Mouse (Mus musculus): Measurements from ENCODE around the gene Esrp2.

Esrp2 gene

GRCm38 (mm10) chr8:106149025-106149424, 12.3 kb upstream of the Esrp2 start:
- in situ Hi-C loops (cut with MboI; ENCODE audit: low sequenced_read_pairs), result loop anchor here (10.0 kb wide), 1 partner anchor 256 kb away; no protein-coding TSS in a partner anchor

GRCm38 (mm10) chr8:106147868-106148565, 11.2 kb upstream of the Esrp2 start:
- in situ Hi-C loops (cut with MboI; ENCODE audit: low sequenced_read_pairs), result loop anchor here (10.0 kb wide), 1 partner anchor 257 kb away; no protein-coding TSS in a partner anchor

- in situ Hi-C loops (cut with MboI; ENCODE audit: low sequenced_read_pairs), result loop anchor here (10.0 kb wide), 1 partner anchor 259 kb away; no protein-coding TSS in a partner anchor
These were observed 9.2 kb upstream of the Esrp2 start for GRCm38 (mm10) chr8:106146014-106146413.

GRCm38 (mm10) chr8:106145331-106145730, 8.6 kb upstream of the Esrp2 start:
- in situ Hi-C loops (cut with MboI; ENCODE audit: low sequenced_read_pairs), result loop anchor here (10.0 kb wide), 1 partner anchor 259 kb away; no protein-coding TSS in a partner anchor

- in situ Hi-C loops (cut with MboI; ENCODE audit: low sequenced_read_pairs), result loop anchor here (10.0 kb wide), 1 partner anchor 264 kb away; no protein-coding TSS in a partner anchor
These were observed 4.0 kb upstream of the Esrp2 start for GRCm38 (mm10) chr8:106140769-106141168.

- in situ Hi-C loops (cut with MboI; ENCODE audit: low sequenced_read_pairs), result loop anchor here (10.0 kb wide), 1 partner anchor 265 kb away; no protein-coding TSS in a partner anchor
These were observed 3.4 kb upstream of the Esrp2 start for GRCm38 (mm10) chr8:106140191-106140590.

GRCm38 (mm10) chr8:106138616-106139015, 1.8 kb upstream of the Esrp2 start:
- in situ Hi-C loops (cut with MboI; ENCODE audit: low sequenced_read_pairs), result no loop called here

- in situ Hi-C loops (cut with MboI; ENCODE audit: low sequenced_read_pairs), result no loop called here
These were observed 1.2 kb upstream of the Esrp2 start for GRCm38 (mm10) chr8:106137906-106138477.

- in situ Hi-C loops (cut with MboI; ENCODE audit: low sequenced_read_pairs), result no loop called here
These were observed 588 bp upstream of the Esrp2 start for GRCm38 (mm10) chr8:106137218-106137905.

- in situ Hi-C loops (cut with MboI; ENCODE audit: low sequenced_read_pairs), result no loop called here
These were observed 1.1 kb downstream of the Esrp2 start for GRCm38 (mm10) chr8:106135672-106136071.

GRCm38 (mm10) chr8:106134751-106135571, 1.8 kb downstream of the Esrp2 start:
- in situ Hi-C loops (cut with MboI; ENCODE audit: low sequenced_read_pairs), result no loop called here

GRCm38 (mm10) chr8:106133946-106134345, 2.8 kb downstream of the Esrp2 start:
- in situ Hi-C loops (cut with MboI; ENCODE audit: low sequenced_read_pairs), result no loop called here

GRCm38 (mm10) chr8:106133526-106133925, 3.2 kb downstream of the Esrp2 start:
- in situ Hi-C loops (cut with MboI; ENCODE audit: low sequenced_read_pairs), result no loop called here

GRCm38 (mm10) chr8:106132356-106132755, 4.4 kb downstream of the Esrp2 start:
- in situ Hi-C loops (cut with MboI; ENCODE audit: low sequenced_read_pairs), result no loop called here

- in situ Hi-C loops (cut with MboI; ENCODE audit: low sequenced_read_pairs), result no loop called here
These were observed 5.1 kb downstream of the Esrp2 start for GRCm38 (mm10) chr8:106131488-106132222.

GRCm38 (mm10) chr8:106131021-106131420, 5.8 kb downstream of the Esrp2 start:
- in situ Hi-C loops (cut with MboI; ENCODE audit: low sequenced_read_pairs), result no loop called here

- in situ Hi-C loops (cut with MboI; ENCODE audit: low sequenced_read_pairs), result no loop called here
These were observed 6.3 kb downstream of the Esrp2 start for GRCm38 (mm10) chr8:106130505-106130904.

- in situ Hi-C loops (cut with MboI; ENCODE audit: low sequenced_read_pairs), result no loop called here
These were observed 6.8 kb downstream of the Esrp2 start for GRCm38 (mm10) chr8:106129997-106130396.

GRCm38 (mm10) chr8:106129232-106129930, 7.4 kb downstream of the Esrp2 start:
- in situ Hi-C loops (cut with MboI; ENCODE audit: low sequenced_read_pairs), result no loop called here

Data from CH12F3 (cell line).